Mouse (Mus musculus) MEL-GATA-1-ER (cell line): Measurements from ENCODE around the gene Cdh11.
A peak's percentile ranks its signal among the peaks of the same experiment; 100 is the strongest.
"Not testable (repeated sequence)": the region's sequence is repeated elsewhere in the genome, so short reads cannot be mapped to it uniquely, and the experiment has no call there.

Experiments
- DNase-seq: peaks from one replicate; pipeline ENCODE4 v3.0.0-alpha.2; 2012; ENCODE audit warnings: low read depth; ENCODE audit errors: extremely low read depth

The Cdh11 gene

DNA sequence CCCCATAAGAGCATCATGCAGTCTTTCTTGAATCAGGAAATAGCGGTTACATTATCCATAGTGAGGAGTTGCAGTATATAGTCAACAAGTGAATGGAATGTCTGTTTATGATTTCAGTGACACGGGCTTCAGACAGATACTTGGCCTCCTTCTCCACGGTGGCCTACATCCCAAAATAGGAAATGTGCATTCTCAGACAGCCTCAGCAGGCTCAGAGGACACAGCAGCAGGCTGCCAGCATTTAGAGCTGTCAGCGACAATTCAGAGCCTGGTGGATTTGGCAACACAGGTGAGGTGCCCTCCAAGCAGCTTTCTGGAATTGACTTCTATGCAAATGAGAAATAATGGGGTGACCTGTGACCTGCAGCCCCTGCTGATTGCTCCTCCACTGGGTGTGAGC is 69.5 kb downstream of the Cdh11 start:
- no peak for DNase-seq

DNA sequence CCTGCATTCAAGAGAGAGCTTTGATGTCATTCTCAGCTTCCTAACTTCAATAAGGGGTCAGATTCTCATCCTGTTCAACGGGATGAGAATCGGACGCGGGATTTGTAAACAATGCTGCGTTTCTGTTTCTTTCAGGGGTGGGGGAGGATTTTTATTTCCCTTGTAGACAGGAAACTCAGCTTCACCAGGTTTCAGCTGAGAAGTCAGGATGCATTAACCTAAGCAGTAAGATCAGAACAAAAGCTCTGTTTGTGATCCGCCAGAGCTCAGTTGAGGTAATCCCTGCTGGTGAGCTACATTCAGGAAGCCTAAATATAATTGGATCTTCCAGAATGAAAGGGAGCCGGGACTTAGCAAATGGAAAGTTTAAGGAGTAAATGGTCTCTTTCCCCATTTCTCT is 78.1 kb downstream of the Cdh11 start:
- no peak for DNase-seq

DNA sequence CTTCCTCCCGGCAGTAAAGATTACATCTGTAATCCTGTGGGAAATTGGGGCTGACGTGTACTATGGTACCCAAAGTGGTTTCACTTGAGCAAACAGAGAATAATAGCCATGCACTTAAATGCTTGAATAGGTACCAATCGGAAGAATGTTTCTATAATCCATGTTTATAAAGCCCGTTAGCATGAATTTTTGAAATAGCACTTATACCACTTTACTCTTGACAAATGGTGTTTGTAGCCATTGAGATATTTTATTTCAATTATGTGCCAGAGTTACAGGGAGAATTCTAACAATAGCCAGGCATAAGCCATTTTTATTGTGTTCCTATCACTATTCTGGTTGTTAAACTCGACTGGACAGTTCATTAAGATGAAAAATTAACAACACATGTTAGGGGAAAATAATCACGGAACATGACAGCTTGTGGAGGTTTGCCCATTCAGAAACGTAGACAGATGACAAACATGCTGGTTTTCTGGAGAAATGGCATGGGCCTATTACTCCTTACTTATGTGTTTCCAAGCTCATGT is 80.0 kb downstream of the Cdh11 start:
- DNase-seq, result no peak

DNA sequence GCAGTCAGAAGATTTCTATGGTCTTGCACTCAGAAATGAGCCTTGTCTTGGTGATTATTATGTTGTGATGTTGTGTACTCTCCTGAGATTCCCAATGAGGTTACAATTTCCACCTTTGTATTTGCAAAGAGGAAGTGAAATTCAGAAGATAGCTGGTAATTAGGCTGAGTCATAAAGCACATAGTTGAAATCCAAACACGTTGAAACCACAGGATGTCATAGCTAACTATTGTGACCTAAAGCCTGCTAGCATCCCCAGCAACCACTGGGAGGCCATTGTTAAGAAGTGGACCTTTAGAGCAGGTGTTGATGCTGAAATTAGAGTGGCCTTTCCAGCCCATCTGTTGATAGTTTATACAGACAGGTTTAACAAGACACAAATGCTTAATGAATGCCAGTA is 85.2 kb downstream of the Cdh11 start:
- no peak for DNase-seq

DNA sequence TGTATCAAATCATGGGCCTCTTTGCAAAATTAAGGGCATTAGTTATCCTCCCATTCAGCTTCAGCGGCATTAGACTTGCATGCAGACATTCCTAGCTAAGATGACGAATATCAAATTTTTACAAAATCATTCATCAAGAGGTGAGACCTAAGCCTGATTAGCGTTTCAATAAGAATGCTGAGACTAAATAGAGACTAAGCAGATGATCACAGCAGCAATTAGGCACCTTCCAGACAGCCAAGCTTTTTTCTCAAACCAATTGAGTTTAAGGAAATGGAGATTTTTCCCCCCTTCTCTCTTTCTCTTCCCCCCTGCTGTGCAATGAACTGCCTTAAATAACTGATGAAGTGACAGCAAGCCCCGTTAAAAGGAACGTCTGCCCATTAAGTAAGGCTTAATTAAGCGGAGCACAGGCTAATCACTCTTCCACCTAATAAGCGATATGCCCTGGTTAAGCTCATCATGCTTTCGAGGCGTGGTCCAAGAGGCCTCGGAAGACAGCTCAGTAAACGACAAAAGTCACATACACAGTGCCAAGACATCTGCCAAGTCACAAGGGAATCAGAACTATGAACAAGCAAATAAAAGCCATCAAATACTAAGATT is 87.1 kb downstream of the Cdh11 start:
- DNase-seq, result no peak

DNA sequence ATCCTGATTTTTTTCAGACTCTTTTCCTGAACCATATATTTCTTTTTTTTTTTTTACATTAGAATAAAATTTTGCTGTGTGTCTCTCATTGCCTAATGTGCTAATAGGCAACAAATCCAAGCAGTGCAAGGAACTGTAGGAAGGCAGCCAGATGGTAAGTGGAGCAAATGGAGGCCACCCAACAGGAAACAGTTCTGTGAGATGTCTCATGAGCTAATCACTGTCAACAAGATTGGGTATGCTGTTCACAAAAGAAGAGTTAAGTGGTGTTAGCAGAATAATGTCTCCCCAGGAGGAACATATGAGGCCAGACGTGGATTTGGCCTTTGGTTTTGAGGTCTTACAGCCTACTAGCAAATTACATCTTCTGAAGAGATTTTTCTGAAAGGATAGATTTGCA is 92.0 kb downstream of the Cdh11 start:
- DNase-seq, result no peak

DNA sequence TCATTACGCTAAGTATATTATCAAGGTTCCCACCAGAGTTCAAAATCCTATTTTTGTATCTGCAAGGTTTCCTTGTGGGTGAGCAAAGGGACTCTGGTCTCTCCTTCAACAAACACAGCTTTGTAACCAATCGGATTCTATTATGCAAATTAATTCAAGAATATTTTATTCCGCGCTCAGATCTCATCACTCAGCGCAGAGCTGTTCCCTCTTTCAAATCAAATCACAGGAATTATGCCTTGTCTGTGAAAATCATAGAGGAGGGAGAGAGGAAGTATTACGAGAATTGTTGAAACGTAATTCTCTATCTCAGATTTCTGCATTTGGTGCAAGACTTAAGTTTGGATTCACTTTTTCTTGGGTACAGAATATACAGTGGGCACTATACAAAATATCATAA is 100.0 kb downstream of the Cdh11 start:
- not testable (repeated sequence) for DNase-seq

DNA sequence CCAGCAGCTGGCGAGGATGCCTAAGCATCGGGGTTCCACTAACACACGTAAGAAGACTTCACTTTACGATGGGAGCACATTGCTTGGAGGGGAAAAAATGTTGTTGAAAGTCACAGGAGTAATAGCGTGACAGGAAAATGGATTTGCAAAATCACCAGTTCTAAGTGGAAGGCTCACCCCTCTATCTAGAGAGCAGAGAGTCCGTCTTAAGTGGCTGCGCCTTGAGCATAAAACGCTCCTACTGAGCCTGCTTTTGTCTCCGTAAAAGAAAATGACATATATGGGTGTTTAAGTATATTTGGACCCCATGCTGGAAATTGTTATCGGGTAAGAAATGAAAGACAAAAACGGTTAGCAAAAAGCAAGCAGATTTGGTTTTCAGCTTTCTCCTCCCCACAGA is 100.4 kb downstream of the Cdh11 start:
- DNase-seq, result no peak

DNA sequence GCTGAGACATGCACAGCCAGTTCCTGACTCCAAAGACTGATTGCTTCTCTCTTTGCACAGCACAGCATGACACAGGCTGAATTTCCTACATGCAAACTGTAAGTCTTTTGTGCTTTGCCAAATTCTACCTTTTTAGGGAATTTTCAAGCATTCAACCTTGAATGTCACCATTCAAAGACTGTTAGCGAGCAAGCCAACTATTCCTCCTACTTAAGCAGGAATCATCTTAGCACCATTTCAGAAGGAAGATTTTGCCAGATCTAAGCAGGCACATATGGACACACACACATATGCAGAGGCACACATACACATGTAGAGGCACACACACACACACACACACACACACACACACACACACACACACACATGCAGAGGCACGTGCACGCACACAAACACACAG is 108.3 kb downstream of the Cdh11 start:
- DNase-seq, result no peak

DNA sequence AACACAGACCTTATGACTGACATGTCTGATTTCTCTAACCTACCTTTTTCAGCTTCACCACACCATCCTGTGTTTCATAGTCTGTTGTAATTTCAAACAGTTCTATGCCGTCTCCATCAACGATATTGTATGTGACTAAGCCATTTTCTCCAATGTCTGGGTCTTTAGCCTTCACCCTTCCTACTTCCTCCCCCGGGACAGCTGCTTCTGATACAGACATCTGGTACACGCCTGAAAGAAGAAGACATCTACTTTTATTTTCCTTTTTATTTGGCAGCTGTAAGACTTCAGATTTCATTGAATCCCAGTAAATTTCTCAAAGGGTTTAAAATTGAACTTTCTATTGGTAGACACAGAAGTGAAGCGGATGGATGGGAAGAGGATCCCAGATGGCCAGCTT is 120.9 kb downstream of the Cdh11 start:
- DNase-seq, result not testable (repeated sequence)

DNA sequence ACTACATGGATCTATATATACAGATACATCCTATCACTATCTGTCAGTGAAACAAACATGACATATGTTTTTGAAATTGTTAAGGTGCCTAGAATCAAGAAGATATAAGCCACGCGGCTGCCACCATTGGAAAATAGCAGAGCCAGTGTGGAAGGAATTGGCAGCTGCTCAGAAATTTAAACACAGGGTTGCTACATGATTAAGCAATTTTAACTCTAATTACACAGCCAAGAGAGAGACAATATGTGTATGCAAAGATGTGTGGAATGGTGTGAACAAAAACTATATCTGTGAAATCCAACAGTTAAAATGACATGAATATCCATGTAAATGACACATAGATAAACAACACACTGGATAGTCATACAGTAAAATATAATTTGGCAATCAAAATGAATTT is 128.9 kb downstream of the Cdh11 start:
- DNase-seq, result no peak

DNA sequence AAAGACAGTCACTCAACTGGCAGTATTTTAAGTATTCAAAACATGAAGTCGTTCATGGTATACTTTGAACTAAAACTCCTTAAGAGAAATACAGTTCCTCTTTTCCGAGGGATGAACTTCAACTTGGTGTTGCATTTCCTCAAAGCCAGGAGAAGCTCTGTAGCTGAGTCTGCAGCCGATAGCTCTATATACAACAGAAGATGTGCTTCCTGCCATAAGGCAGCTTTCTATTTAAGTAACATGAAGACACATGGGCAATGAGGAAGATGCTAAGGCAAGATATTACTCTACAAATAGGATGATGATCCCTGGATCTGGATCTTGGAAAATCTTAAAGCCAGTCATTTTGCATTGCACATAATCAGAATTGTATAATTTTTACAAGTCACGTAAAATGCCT is 133.5 kb downstream of the Cdh11 start:
- DNase-seq, result peak; percentile 10

DNA sequence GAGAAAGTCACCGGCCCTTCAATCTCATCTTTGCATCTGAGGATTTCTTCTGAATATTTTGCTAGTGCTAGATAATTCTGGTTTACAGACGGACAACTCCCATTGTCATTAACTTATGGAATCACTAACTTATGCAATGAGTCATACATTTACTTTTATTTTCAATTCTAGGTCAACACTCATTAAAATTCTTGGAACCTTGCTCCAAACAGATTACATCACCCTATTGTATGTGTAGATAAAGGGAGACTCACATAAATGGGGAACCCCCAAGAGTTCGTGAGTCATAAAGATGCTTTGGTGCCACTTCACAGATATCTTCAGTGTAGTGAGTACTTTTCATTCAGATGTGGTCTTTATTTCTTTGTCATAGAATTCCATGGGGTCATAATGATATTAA is 158.3 kb downstream of the Cdh11 start:
- no peak for DNase-seq

DNA sequence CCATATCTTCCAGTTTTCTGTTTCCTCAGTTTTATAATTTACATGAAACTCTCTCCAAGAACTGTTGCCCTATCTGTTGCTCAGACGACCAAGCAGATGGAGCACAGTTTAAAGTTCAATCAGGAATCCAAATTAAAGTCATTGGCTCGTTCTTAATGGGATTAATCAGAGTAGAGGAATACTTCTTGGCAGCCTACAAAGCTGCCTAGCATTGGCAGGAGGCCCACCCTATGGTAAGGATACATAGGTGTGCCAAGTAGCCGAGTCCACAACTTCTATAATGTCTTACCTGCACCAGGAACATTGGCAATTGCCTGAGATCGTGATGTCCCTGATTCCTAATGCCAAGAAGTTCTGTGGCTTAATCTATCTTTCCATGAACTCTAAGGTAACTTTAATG is 173.3 kb downstream of the Cdh11 start:
- no peak for DNase-seq

DNA sequence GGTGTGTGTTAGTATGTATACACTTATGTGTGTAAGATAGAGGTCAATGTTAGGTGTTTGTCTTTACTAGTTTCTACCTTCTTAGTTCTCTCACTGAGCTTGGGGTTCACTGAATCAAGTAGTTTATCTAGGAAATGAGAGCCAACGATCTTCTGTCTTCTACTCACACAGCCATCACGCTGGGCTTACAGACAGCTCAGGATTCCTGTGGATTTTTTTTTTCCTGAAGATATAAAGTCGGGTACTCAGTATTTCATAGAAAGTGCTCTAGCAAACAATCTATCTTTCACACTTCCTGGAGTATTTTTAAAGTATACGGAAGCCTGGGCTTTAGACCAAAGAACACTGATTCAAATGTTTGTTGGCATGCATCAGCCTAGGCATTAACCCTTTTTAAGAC is 184.1 kb downstream of the Cdh11 start:
- DNase-seq, result no peak

DNA sequence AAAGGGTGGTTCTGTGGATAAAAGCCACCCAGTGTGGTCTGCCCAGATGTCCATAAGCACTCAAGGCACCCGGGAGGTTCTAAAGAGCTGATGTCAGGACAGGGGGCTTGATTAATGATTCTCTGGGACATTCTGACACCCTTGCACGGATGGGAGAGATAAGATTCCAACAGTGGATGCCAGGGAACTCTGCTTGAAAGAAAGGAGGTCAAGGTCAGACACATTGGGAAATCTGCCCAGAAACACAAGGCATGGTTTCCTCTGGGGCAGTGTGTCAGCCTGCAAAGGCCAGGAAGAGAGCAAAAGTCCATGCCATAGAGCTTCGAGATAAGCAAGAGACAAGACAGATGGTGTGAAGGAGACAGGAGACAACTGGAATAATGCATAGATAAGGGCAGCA is 188.9 kb downstream of the Cdh11 start:
- no peak for DNase-seq

DNA sequence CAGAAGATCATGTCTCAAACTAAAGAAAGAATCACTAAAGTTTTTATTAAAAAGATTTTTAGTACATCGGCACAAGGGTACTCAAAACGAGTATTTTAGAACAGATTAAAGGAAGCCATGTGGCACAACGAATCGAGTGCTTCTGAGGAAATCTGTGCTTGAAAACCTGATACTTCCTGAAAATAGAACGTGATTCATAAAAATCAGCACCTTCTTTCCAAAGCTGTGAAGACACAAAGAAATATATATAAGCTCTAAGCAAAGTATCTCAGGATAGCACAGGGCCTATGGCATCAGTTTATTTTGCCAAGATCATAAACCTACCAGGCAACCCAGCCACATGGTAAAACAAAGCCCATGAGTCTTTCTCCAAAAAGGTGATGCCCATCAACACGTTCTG is 191.5 kb downstream of the Cdh11 start:
- DNase-seq, result no peak
